Mouse (Mus musculus): ENCODE data around the gene Gfra1. TPM values are rescaled to one million over a fixed set of nuclear protein-coding genes. Genes with fewer than 3 reads are reported as not detected.

Gfra1 gene
- polyA plus RNA-seq, 1 experiment from 2014 or later = 39.6 TPM

DNA sequence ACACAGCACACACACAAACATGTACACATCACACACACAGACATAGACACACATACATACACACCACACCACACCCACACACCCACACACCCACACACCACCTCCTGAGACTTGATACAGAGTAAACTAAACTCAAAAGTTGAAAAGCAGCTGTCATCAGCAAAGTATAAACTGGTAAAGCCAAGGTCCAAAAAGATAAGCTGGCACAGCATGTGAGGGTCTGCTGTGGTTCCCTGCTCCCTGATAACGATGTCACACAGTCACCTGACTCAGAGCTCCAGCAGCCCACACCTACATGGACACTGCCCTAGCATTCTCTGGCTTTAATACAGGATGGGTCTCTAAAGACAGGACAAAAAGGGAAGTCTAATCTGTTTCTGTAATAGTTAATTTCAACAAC is 212.1 kb downstream of the Gfra1 start:
- H3K9ac ChIP-seq (replicated peaks) = no peak overlapping the region
- H3K36me3 ChIP-seq = no peaks in the 10 kb centered on the region
- WGBS = 91% methylated on average over 1 of the region's 1 CpGs
- ATAC-seq (ENCODE audit: low FRiP score, low read depth) = no peak
- H3K27me3 ChIP-seq = no peaks in the 10 kb centered on the region
- no peak overlapping the region for H3K4me3 ChIP-seq
- H3K9me3 ChIP-seq = no peaks in the 10 kb centered on the region
- no peak overlapping the region for H3K4me2 ChIP-seq (replicated peaks)
- H3K4me1 ChIP-seq = peaks cover 22% of the 10 kb centered on the region
- H3K27ac ChIP-seq (replicated peaks) = no peak overlapping the region

GRCm38 (mm10) chr19:58238325-58238724 is 217.4 kb downstream of the Gfra1 start:
- H3K4me2 ChIP-seq (replicated peaks) = no peak overlapping the region
- WGBS = 82% methylated on average over 8 of the region's 8 CpGs

DNA sequence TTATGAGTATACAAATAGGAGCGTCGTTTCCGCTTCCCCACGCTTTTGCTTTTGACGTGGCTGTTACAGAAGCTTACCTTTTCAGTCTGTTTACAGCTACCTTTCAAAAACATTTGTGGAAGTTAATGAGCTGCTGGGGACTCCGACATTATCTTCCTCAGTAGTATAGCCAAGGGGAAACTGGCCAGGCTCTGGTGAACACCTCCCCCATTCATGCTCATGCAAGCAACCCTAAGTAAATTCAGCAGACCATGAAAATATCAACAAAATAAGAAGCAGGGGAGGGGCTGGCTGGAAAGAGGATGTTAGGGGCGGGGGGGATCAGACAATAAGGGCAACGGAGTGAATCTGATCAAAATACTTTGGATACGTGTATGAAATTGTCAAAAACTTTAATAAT is 228.0 kb downstream of the Gfra1 start:
- ATAC-seq (ENCODE audit: low FRiP score, low read depth) = no peak
- Histone ChIP-seq H3K4me1 (peaks cover 16% of the 10 kb centered on the region), H3K27ac (replicated peaks) (no peak overlapping the region), H3K4me2 (replicated peaks) (no peak overlapping the region), H3K36me3 (no peaks in the 10 kb centered on the region), H3K4me3 (no peak overlapping the region), H3K9ac (replicated peaks) (no peak overlapping the region), H3K27me3 (no peaks in the 10 kb centered on the region), H3K9me3 (no peaks in the 10 kb centered on the region)
- 64% methylated on average over 9 of the region's 9 CpGs for WGBS

More at GRCm38 (mm10) chr19:58238325-58238724, 217.4 kb downstream of the Gfra1 start:
- H3K27me3 ChIP-seq = no peaks in the 10 kb centered on the region
- H3K36me3 ChIP-seq = no peaks in the 10 kb centered on the region
- ATAC-seq (ENCODE audit: low FRiP score, low read depth) = no peak
- H3K4me3 ChIP-seq = no peak overlapping the region
- H3K9ac ChIP-seq (replicated peaks) = no peak overlapping the region
- H3K4me1 ChIP-seq = no peaks in the 10 kb centered on the region; the same call in 1 of the 2 replicates
- H3K9me3 ChIP-seq = no peaks in the 10 kb centered on the region
- H3K27ac ChIP-seq (replicated peaks) = no peak overlapping the region

GRCm38 (mm10) chr19:58226882-58227281 is 228.8 kb downstream of the Gfra1 start:
- H3K9me3 ChIP-seq = no peaks in the 10 kb centered on the region
- no peak overlapping the region for H3K27ac ChIP-seq (replicated peaks)
- H3K9ac ChIP-seq (replicated peaks) = no peak overlapping the region
- H3K4me1 ChIP-seq = peaks cover 15% of the 10 kb centered on the region
- H3K27me3 ChIP-seq = no peaks in the 10 kb centered on the region
- no peaks in the 10 kb centered on the region for H3K36me3 ChIP-seq
- no peak overlapping the region for H3K4me2 ChIP-seq (replicated peaks)
- WGBS = 61% methylated on average over 3 of the region's 3 CpGs
- no peak overlapping the region for H3K4me3 ChIP-seq
- no peak for ATAC-seq (ENCODE audit: low FRiP score, low read depth)

- WGBS = 79% methylated on average over 25 of the region's 25 CpGs
- Histone ChIP-seq H3K4me3 (no peak overlapping the region), H3K4me1 (peaks cover 11% of the 10 kb centered on the region; the same call in 1 of the 2 replicates), H3K36me3 (no peaks in the 10 kb centered on the region), H3K9me3 (no peaks in the 10 kb centered on the region), H3K27me3 (0 out of 2 replicates have a peak, but pooled peaks cover 3% of the 10 kb centered on the region), H3K9ac (replicated peaks) (no peak overlapping the region), H3K4me2 (replicated peaks) (no peak overlapping the region), H3K27ac (replicated peaks) (no peak overlapping the region)
- ATAC-seq (ENCODE audit: low FRiP score, low read depth) = no peak
These were observed 235.5 kb downstream of the Gfra1 start for GRCm38 (mm10) chr19:58220061-58220831.

- no peak for ATAC-seq (ENCODE audit: low FRiP score, low read depth)
- H3K9ac ChIP-seq (replicated peaks) = no peak overlapping the region
- WGBS = 86% methylated on average over 4 of the region's 4 CpGs
These were observed 238.1 kb downstream of the Gfra1 start for GRCm38 (mm10) chr19:58217591-58217990.

DNA sequence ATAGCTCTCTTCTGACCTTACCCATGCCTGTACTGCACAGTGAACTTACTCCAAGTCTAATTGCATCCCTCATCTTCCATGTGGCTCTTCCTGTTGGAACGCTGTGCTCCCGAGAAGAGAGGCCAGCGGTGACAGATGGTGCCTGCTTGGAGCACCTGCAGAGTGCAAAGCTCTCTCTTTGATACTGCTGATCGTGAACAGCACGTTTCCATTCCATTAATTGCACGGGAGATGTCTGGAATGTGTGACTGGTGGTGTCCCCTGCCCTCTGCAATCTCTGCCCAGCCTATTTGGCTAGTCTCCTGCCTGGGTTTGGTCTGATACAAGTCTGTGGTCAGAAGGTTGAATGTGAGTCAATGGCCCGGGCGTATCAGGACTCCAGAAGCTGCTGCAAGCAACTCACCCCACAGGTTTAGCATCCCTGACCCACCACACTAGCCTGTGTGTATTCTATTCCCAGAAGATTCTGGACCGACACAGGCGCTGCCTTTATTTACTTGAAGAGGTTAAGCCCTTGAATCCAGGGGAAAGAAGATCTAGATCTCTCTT is 249.1 kb downstream of the Gfra1 start:
- ATAC-seq (ENCODE audit: low FRiP score, low read depth) = no peak
- no peaks in the 10 kb centered on the region for H3K36me3 ChIP-seq
- H3K4me1 ChIP-seq = peaks cover 6% of the 10 kb centered on the region; the same call in 1 of the 2 replicates
- no peak overlapping the region for H3K9ac ChIP-seq (replicated peaks)
- no peak overlapping the region for H3K27ac ChIP-seq (replicated peaks)
- H3K4me3 ChIP-seq = no peak overlapping the region
- H3K9me3 ChIP-seq = no peaks in the 10 kb centered on the region
- no peak overlapping the region for H3K4me2 ChIP-seq (replicated peaks)
- WGBS = 72% methylated on average over 10 of the region's 10 CpGs
- no peaks in the 10 kb centered on the region for H3K27me3 ChIP-seq

More at GRCm38 (mm10) chr19:58217591-58217990, 238.1 kb downstream of the Gfra1 start:
- no peak overlapping the region for H3K27ac ChIP-seq (replicated peaks)
- no peaks in the 10 kb centered on the region for H3K9me3 ChIP-seq
- no peaks in the 10 kb centered on the region for H3K36me3 ChIP-seq
- H3K4me3 ChIP-seq = no peak overlapping the region
- peaks cover 11% of the 10 kb centered on the region; the same call in 1 of the 2 replicates for H3K4me1 ChIP-seq
- 0 out of 2 replicates have a peak, but pooled peaks cover 3% of the 10 kb centered on the region for H3K27me3 ChIP-seq
- H3K4me2 ChIP-seq (replicated peaks) = no peak overlapping the region

DNA sequence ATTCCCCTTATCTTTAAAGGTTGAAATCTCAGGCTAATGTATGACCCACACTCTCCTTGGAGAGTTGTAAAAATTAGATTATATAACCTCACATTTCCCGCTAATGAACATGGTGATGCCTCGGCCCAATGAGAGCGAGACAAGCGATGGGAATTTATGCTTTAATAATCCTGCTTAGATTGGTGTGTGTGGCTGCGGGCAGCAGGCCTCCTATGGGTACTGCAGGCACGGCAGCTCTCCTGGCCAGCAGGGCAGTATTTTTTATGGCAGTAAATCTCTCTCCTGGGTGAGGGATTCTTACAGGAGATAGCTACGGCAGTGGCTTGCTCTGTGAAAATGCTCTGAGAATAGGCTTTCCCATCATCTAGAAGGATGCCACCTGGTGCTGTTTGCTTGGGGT is 250.2 kb downstream of the Gfra1 start:
- WGBS = 92% methylated on average over 7 of the region's 7 CpGs
- ATAC-seq (ENCODE audit: low FRiP score, low read depth) = no peak
- Histone ChIP-seq H3K4me2 (replicated peaks) (no peak overlapping the region), H3K27me3 (no peaks in the 10 kb centered on the region), H3K27ac (replicated peaks) (no peak overlapping the region), H3K9me3 (no peaks in the 10 kb centered on the region), H3K4me1 (peaks cover 6% of the 10 kb centered on the region; the same call in 1 of the 2 replicates), H3K36me3 (no peaks in the 10 kb centered on the region), H3K4me3 (no peak overlapping the region), H3K9ac (replicated peaks) (no peak overlapping the region)

GRCm38 (mm10) chr19:58202627-58203026 is 253.1 kb downstream of the Gfra1 start:
- Histone ChIP-seq H3K36me3 (no peaks in the 10 kb centered on the region), H3K27me3 (no peaks in the 10 kb centered on the region), H3K4me1 (peaks cover 6% of the 10 kb centered on the region; the same call in 1 of the 2 replicates), H3K4me3 (no peak overlapping the region), H3K4me2 (replicated peaks) (no peak overlapping the region), H3K27ac (replicated peaks) (no peak overlapping the region), H3K9me3 (no peaks in the 10 kb centered on the region), H3K9ac (replicated peaks) (no peak overlapping the region)
- 75% methylated on average over 5 of the region's 5 CpGs for WGBS
- ATAC-seq (ENCODE audit: low FRiP score, low read depth) = no peak

- Histone ChIP-seq H3K4me1 (peaks cover 6% of the 10 kb centered on the region; the same call in 1 of the 2 replicates), H3K27ac (replicated peaks) (no peak overlapping the region), H3K4me2 (replicated peaks) (no peak overlapping the region), H3K27me3 (no peaks in the 10 kb centered on the region), H3K4me3 (no peak overlapping the region), H3K36me3 (no peaks in the 10 kb centered on the region), H3K9me3 (no peaks in the 10 kb centered on the region), H3K9ac (replicated peaks) (no peak overlapping the region)
- 80% methylated on average over 5 of the region's 5 CpGs for WGBS
- no peak for ATAC-seq (ENCODE audit: low FRiP score, low read depth)
These were observed 256.0 kb downstream of the Gfra1 start for GRCm38 (mm10) chr19:58199679-58200078.

- no peaks in the 10 kb centered on the region for H3K36me3 ChIP-seq
- no peak overlapping the region for H3K9ac ChIP-seq (replicated peaks)
- H3K4me1 ChIP-seq = no peaks in the 10 kb centered on the region
- WGBS = 80% methylated on average over 7 of the region's 7 CpGs
- no peaks in the 10 kb centered on the region for H3K9me3 ChIP-seq
- no peaks in the 10 kb centered on the region for H3K27me3 ChIP-seq
- no peak overlapping the region for H3K4me3 ChIP-seq
- H3K4me2 ChIP-seq (replicated peaks) = no peak overlapping the region
- ATAC-seq (ENCODE audit: low FRiP score, low read depth) = no peak
- H3K27ac ChIP-seq (replicated peaks) = no peak overlapping the region
These were observed 261.8 kb downstream of the Gfra1 start for GRCm38 (mm10) chr19:58193733-58194456.

DNA sequence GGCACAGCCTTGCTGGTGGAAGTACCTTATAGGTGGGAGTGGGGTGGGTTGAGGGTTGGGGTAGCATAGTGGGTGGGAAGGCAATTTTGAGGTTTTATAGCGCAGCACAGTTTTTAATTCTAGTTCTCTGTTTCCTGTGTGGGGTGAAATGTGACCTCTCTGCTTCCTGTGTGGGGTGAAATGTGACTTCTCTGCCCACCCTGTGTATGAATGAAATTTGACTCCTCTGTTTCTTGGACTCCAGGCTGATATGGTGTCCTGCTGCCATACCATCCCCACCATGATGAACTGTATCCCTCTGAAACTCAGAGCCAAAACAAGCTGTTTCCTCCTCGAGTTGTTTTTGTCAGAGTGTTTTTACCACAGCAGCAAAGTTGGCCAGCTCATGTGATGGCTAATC is 264.8 kb downstream of the Gfra1 start:
- 82% methylated on average over 2 of the region's 2 CpGs for WGBS
- no peak overlapping the region for H3K27ac ChIP-seq (replicated peaks)
- H3K9me3 ChIP-seq = no peaks in the 10 kb centered on the region
- H3K4me1 ChIP-seq = no peaks in the 10 kb centered on the region
- H3K27me3 ChIP-seq = no peaks in the 10 kb centered on the region
- no peaks in the 10 kb centered on the region for H3K36me3 ChIP-seq
- ATAC-seq (ENCODE audit: low FRiP score, low read depth) = no peak
- H3K4me3 ChIP-seq = no peak overlapping the region
- H3K9ac ChIP-seq (replicated peaks) = no peak overlapping the region
- no peak overlapping the region for H3K4me2 ChIP-seq (replicated peaks)
